Mouse (Mus musculus): ENCODE measurements at regions not wholly inside any gene's neighbourhood (a gene's known extent, or its start where the extent isn't known, plus 50 kb on each side); places are given as distances from the start of the nearest gene placed in this dataset.

DNA sequence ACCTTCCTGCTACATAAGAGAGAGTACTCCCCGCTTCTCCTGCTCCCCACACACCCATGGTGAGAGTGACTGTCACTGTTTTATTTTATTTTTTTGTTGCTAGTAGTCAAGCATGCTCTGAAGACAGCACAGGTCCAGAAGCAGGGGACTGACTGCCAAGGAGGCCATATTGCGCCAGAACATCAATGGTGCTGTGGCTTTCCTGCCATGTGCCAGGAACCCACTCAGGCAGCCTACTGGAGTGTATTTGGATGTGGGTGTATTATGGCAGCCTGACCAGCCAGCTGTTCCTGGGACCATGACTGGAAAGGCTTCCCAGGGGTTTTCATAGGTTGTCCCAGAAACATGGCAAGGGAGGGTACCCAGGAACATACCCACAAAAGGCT, 126.3 kb upstream of the Arhgap5 start:
- TF ChIP-seq POLR2A (IDR thresholded peaks at IDR 0.05; ENCODE audit: insufficient read depth, low read depth, low read length) = no peak
- no peak for TF ChIP-seq CTCF (IDR thresholded peaks at IDR 0.05; ENCODE audit: insufficient read depth, low read depth, low read length)

Measured in olfactory bulb, adult 2 months (tissue).